Mouse (Mus musculus) liver, embryonic 14.5 days (tissue): ENCODE measurements at regions not wholly inside any gene's neighbourhood (a gene's known extent, or its start where the extent isn't known, plus 50 kb on each side); places are given as distances from the start of the nearest gene placed in this dataset.
"Not testable (repeated sequence)": the region's sequence is repeated elsewhere in the genome, so short reads cannot be mapped to it uniquely, and the experiment has no call there.

Experiments
- ATAC-seq: fragments of 200-750 bp; cut with Nextera tagmentation; 2 replicates; pipeline ENCODE4 v1.8.0; 2017; ENCODE audit warnings: moderate number of reproducible peaks, mild to moderate bottlenecking, moderate library complexity; ENCODE audit not compliant: insufficient read depth
- DNase-seq, 3 experiments: peaks; one replicate each; pipeline ENCODE4 v3.0.0-alpha.2; 2012 to 2013; ENCODE audit warnings: low read depth in 3 of 3, low spot score in 3 of 3
- H3K27ac ChIP-seq: fragments of 300-500 bp; sonication (generic); 2 replicates; pipeline ENCODE4 v1.5.1; 2014; ENCODE audit warnings: moderate library complexity, mild to moderate bottlenecking, control low read depth, inconsistent platforms
- H3K27me3 ChIP-seq: fragments of 300-500 bp; sonication (generic); 2 replicates; pipeline ENCODE4 v1.6.1; 2014; ENCODE audit warnings: mild to moderate bottlenecking, low read length, moderate library complexity; ENCODE audit not compliant: control insufficient read depth, insufficient read depth
- H3K36me3 ChIP-seq: fragments of 300-500 bp; sonication (generic); replicated peaks from 2 replicates; pipeline ENCODE4 v1.6.1; 2014; ENCODE audit warnings: low read depth; ENCODE audit not compliant: control insufficient read depth, insufficient read depth
- H3K4me1 ChIP-seq, 2 experiments: fragments of 200-500 bp in 1 of 2; fragments of 300-500 bp in 1 of 2; sonication (generic) in 1 of 2; replicated peaks; 2 replicates each; pipeline ENCODE4 v1.6.1; 2012 to 2014; ENCODE audit warnings: antibody characterized with exemption in 1 of 2, inconsistent platforms in 1 of 2, low read length in 1 of 2; ENCODE audit not compliant: control insufficient read depth in 2 of 2, insufficient read depth in 2 of 2
- H3K4me2 ChIP-seq: fragments of 300-500 bp; sonication (generic); 2 replicates; pipeline ENCODE4 v1.6.1; 2014; ENCODE audit warnings: low read depth, mild to moderate bottlenecking, control low read depth, moderate library complexity
- H3K4me3 ChIP-seq, 2 experiments: fragments of 200-500 bp in 1 of 2; fragments of 300-500 bp in 1 of 2; sonication (generic) in 1 of 2; 2 replicates each; pipeline ENCODE4 v1.5.1; 2012 to 2014; ENCODE audit warnings: low read depth in 2 of 2, low read length in 2 of 2, mild to moderate bottlenecking in 2 of 2, control low read depth in 1 of 2, inconsistent platforms in 1 of 2, moderate library complexity in 1 of 2; ENCODE audit not compliant: insufficient read depth in 1 of 2
- H3K9ac ChIP-seq: fragments of 300-500 bp; sonication (generic); replicated peaks from 2 replicates; pipeline ENCODE4 v1.6.1; 2014; ENCODE audit warnings: mild to moderate bottlenecking, control low read depth, moderate library complexity
- H3K9me3 ChIP-seq: fragments of 300-500 bp; sonication (generic); 2 replicates; pipeline ENCODE4 v1.6.1; 2016; ENCODE audit warnings: low read length, mixed read lengths; ENCODE audit not compliant: control insufficient read depth
- CTCF ChIP-seq: IDR thresholded peaks from 2 replicates; pipeline ENCODE4 v1.5.1; 2016; ENCODE audit warnings: antibody characterized with exemption, low read depth, control low read depth
- EP300 ChIP-seq: IDR thresholded peaks from 2 replicates; pipeline ENCODE4 v1.6.1; 2016; ENCODE audit warnings: antibody characterized with exemption, low read depth
- WGBS: fragments of 180-500 bp; shearing (Covaris S2); extraction: QIAGEN DNeasy Blood & Tissue Kit; methylation state at CpG from one replicate; pipeline ENCODE4 v1.1.7; 2014; ENCODE audit not compliant: insufficient replicate concordance; 5-methylcytosine and 5-hydroxymethylcytosine counted together

DNA sequence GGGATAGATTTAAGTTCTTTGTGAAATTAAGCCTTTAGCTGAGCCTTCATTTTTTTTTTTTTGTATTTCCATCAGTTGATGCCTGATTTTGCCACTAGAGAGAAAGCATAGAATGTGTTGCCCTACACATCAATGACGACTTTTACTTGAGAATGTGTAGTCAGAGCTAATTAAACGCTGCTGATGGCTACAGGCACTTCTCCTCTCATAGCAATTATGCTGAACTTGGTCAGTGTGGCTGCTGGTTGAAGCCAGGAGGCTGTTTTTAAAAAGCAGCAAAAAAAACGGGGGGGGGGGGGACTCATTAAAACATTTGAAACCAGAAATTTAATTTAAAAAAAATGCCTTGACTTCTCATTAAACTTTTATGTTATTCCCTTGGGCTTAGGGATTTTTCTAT is 324.4 kb upstream of the Nectin3 start:
- no peaks in the 10 kb centered on the region for H3K36me3 ChIP-seq
- no peak overlapping the region for H3K4me3 ChIP-seq
- H3K4me2 ChIP-seq: no peak overlapping the region
- DNase-seq (no peak), ATAC-seq (no peak)
- TF ChIP-seq CTCF: no peak
- no peak for TF ChIP-seq EP300
- H3K27ac ChIP-seq: no peak overlapping the region
- no peaks in the 10 kb centered on the region for H3K9me3 ChIP-seq
- H3K27me3 ChIP-seq: no peaks in the 10 kb centered on the region
- H3K9ac ChIP-seq: no peak overlapping the region
- no peaks in the 10 kb centered on the region for H3K4me1 ChIP-seq
- WGBS: 22% methylated on average over 3 of the region's 3 CpGs

DNA sequence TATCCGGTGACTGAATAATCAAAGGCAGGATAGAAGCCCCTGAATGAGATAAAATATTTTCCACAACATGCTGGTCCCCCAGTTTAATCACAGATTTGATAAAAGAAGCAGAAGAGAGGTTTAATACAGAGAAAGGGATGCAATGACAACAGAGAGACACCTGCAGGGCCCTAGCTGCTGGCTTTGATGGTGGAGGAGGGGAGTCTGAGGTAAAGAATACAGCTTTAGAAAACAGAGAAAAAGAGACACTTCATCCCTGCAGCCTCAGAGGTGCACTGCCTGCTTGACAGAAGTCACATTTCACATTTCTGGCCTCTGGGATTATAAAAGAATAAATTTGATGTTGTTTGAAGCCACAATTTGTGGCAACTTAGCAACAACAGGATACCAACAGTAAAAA is 319.9 kb upstream of the Nectin3 start:
- Histone ChIP-seq H3K9ac (no peak overlapping the region), H3K4me2 (no peak overlapping the region), H3K9me3 (no peaks in the 10 kb centered on the region), H3K27me3 (no peaks in the 10 kb centered on the region), H3K36me3 (no peaks in the 10 kb centered on the region), H3K27ac (no peak overlapping the region), H3K4me1 (no peaks in the 10 kb centered on the region), H3K4me3 (no peak overlapping the region)
- WGBS: 67% methylated on average over 1 of the region's 1 CpGs
- DNase-seq (no peak), ATAC-seq (no peak)
- TF ChIP-seq EP300: no peak
- no peak for TF ChIP-seq CTCF

DNA sequence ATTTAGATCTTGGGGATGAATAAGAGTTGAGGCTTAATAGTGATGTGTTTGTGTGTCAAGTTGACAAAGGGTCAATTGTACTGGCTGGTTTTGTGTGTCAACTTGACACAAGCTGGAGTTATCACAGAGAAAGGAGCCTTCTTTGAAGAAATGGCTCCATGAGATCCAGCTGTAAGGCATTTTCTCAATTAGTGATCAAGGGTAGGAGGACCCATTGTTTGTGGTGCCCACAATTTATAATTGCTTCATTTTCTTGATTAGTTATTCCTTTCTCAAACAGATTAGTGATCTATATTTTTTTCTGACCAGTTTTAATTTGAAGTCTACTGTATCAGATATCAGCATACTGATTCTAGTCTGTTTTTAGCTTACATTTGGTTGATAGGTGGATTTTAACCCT is 313.5 kb upstream of the Nectin3 start:
- H3K4me1 ChIP-seq: not testable (repeated sequence)

DNA sequence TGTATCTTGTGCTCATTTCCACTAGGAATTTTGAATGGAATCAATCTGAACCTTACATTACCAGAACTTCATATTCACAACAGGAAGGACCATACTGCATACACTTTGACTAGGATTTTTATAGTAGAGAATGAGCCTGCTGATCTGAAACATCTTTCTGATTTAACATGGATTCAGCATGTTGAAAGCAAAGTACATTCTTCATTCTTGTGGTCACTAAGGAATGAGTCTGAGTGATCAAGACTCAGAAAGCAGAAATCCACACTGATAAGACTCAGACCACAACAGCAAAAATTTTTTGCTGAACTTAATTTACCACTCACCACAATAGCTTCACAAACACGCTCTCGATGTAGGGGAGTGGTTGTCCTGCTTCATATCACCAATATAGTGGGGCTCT is 309.2 kb upstream of the Nectin3 start:
- Histone ChIP-seq H3K4me1 (no peaks in the 10 kb centered on the region), H3K27me3 (no peaks in the 10 kb centered on the region), H3K4me3 (no peak overlapping the region), H3K27ac (no peak overlapping the region), H3K9me3 (no peaks in the 10 kb centered on the region), H3K36me3 (no peaks in the 10 kb centered on the region), H3K4me2 (no peak overlapping the region), H3K9ac (no peak overlapping the region)
- DNase-seq: no peak
- no peak for ATAC-seq
- TF ChIP-seq EP300 (no peak), CTCF (no peak)
- WGBS: 63% methylated on average over 2 of the region's 2 CpGs

More for the DNA sequence above, 313.5 kb upstream of the Nectin3 start:
- H3K27me3 ChIP-seq, H3K9ac ChIP-seq, H3K36me3 ChIP-seq, ATAC-seq, H3K4me2 ChIP-seq, DNase-seq, H3K27ac ChIP-seq, H3K9me3 ChIP-seq, H3K4me3 ChIP-seq: not testable (repeated sequence)

DNA sequence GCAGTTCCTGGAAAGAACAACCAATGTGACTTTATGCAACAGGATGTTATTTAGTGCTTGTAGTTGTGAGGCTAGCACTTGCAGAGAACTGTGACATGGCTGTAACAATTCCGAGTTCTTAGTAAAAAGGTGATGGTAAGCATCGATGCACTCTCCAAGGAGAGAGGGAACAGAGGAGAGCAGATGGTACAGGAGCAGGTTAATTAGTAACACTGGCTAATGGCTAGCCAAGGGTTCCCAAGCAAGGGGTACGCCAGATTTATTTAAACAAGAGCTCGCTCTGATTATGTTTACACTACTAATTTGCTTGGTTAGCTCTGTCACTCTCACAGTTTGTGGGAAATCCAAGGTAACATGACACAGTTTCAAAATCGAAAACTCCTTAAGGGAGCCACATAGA is 278.0 kb upstream of the Nectin3 start:
- H3K4me3 ChIP-seq: no peak overlapping the region
- no peaks in the 10 kb centered on the region for H3K27me3 ChIP-seq
- ATAC-seq (no peak), DNase-seq (no peak)
- no peaks in the 10 kb centered on the region for H3K36me3 ChIP-seq
- H3K4me2 ChIP-seq: no peak overlapping the region
- no peaks in the 10 kb centered on the region for H3K9me3 ChIP-seq
- TF ChIP-seq CTCF (no peak), EP300 (no peak)
- WGBS: 46% methylated on average over 5 of the region's 5 CpGs
- no peak overlapping the region for H3K9ac ChIP-seq
- no peaks in the 10 kb centered on the region for H3K4me1 ChIP-seq
- H3K27ac ChIP-seq: no peak overlapping the region

DNA sequence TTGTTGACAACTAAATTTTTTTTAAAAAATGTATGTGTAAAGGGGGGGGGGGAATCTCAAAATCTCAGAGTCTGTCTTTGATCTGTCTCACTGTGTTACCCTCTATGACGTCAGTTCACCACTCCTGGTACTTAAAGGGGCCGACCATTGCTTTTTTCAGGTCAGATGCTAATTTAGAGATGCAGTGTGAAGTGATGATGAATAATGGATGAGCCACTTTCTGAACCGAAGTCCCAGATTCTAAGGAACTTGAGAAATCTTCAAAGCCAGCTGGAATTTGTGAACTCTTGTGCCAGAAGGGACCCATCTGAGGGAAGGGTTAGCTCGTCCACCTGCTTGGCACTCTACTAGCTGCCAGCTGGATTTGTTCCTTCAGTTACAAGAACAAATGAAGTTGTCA is 271.1 kb upstream of the Nectin3 start:
- no peak for DNase-seq
- WGBS: 48% methylated on average over 4 of the region's 4 CpGs
- ATAC-seq: no peak
- no peaks in the 10 kb centered on the region for H3K9me3 ChIP-seq
- TF ChIP-seq CTCF: no peak
- TF ChIP-seq EP300: no peak
- H3K4me2 ChIP-seq: no peak overlapping the region
- H3K27ac ChIP-seq: no peak overlapping the region
- no peaks in the 10 kb centered on the region for H3K4me1 ChIP-seq
- no peak overlapping the region for H3K4me3 ChIP-seq
- no peaks in the 10 kb centered on the region for H3K27me3 ChIP-seq
- no peak overlapping the region for H3K9ac ChIP-seq
- no peaks in the 10 kb centered on the region for H3K36me3 ChIP-seq
